Mouse (Mus musculus) lung, embryonic 15.5 days (tissue): ENCODE measurements at regions not wholly inside any gene's neighbourhood (a gene's known extent, or its start where the extent isn't known, plus 50 kb on each side); places are given as distances from the start of the nearest gene placed in this dataset.

Experiments used
- ATAC-seq: fragments of 200-750 bp; cut with Nextera tagmentation; 2 replicates; pipeline ENCODE4 v1.8.0; 2017; ENCODE audit warnings: moderate number of reproducible peaks, borderline replicate concordance; ENCODE audit not compliant: low FRiP score, low TSS enrichment; ENCODE audit errors: extremely low read depth
- H3K27ac ChIP-seq: fragments of 300-500 bp; sonication (generic); 2 replicates; pipeline ENCODE4 v1.5.1; 2015; ENCODE audit warnings: moderate library complexity, mild to moderate bottlenecking, inconsistent platforms
- H3K27me3 ChIP-seq: fragments of 300-500 bp; sonication (generic); 2 replicates; pipeline ENCODE4 v1.6.1; 2015; ENCODE audit warnings: inconsistent platforms
- H3K36me3 ChIP-seq: fragments of 300-500 bp; sonication (generic); 2 replicates; pipeline ENCODE4 v1.6.1; 2015; ENCODE audit warnings: inconsistent platforms
- H3K4me1 ChIP-seq: fragments of 300-500 bp; sonication (generic); 2 replicates; pipeline ENCODE4 v1.6.1; 2015; ENCODE audit warnings: inconsistent platforms
- H3K4me2 ChIP-seq: fragments of 300-500 bp; sonication (generic); 2 replicates; pipeline ENCODE4 v1.6.1; 2015; ENCODE audit warnings: inconsistent platforms, mild to moderate bottlenecking, moderate library complexity
- H3K4me3 ChIP-seq: fragments of 300-500 bp; sonication (generic); 2 replicates; pipeline ENCODE4 v1.5.1; 2015; ENCODE audit warnings: mild to moderate bottlenecking, inconsistent platforms
- H3K9ac ChIP-seq: fragments of 300-500 bp; sonication (generic); 2 replicates; pipeline ENCODE4 v1.6.1; 2015; ENCODE audit warnings: inconsistent platforms
- H3K9me3 ChIP-seq: fragments of 300-500 bp; sonication (generic); 2 replicates; pipeline ENCODE4 v1.6.1; 2016; ENCODE audit warnings: inconsistent platforms
- WGBS: fragments of 180-500 bp; shearing (Covaris S2); methylation state at CpG from one replicate; pipeline ENCODE4 v1.1.7; 2015; 5-methylcytosine and 5-hydroxymethylcytosine counted together

GRCm38 (mm10) chr12:12508487-12509125 lies 246.7 kb downstream of the Fam49a start:
- ATAC-seq: no peak
- Histone ChIP-seq H3K27ac (peak overlapping the region; percentile 82), H3K4me1 (no peaks in the 10 kb centered on the region), H3K27me3 (no peaks in the 10 kb centered on the region), H3K9me3 (no peaks in the 10 kb centered on the region), H3K4me3 (no peak overlapping the region), H3K36me3 (no peaks in the 10 kb centered on the region), H3K9ac (no peak overlapping the region), H3K4me2 (no peak overlapping the region)
- WGBS: 57% methylated on average over 9 of the region's 9 CpGs

- no peaks in the 10 kb centered on the region for H3K9me3 ChIP-seq
- no peaks in the 10 kb centered on the region for H3K36me3 ChIP-seq
- ATAC-seq: no peak
- 80% methylated on average over 3 of the region's 3 CpGs for WGBS
- H3K27ac ChIP-seq: no peak overlapping the region
- H3K4me1 ChIP-seq: no peaks in the 10 kb centered on the region
- no peak overlapping the region for H3K9ac ChIP-seq
- H3K27me3 ChIP-seq: no peaks in the 10 kb centered on the region
- H3K4me3 ChIP-seq: no peak overlapping the region
- H3K4me2 ChIP-seq: no peak overlapping the region
These were observed 244.7 kb downstream of the Fam49a start for GRCm38 (mm10) chr12:12506671-12507070.

- H3K9ac ChIP-seq: no peak overlapping the region
- H3K27ac ChIP-seq: no peak overlapping the region
- no peaks in the 10 kb centered on the region for H3K27me3 ChIP-seq
- no peaks in the 10 kb centered on the region for H3K4me1 ChIP-seq
- no peak overlapping the region for H3K4me3 ChIP-seq
- ATAC-seq: no peak
- WGBS: 51% methylated on average over 4 of the region's 4 CpGs
- no peaks in the 10 kb centered on the region for H3K36me3 ChIP-seq
- H3K4me2 ChIP-seq: no peak overlapping the region
- H3K9me3 ChIP-seq: no peaks in the 10 kb centered on the region
These were observed 243.7 kb downstream of the Fam49a start for GRCm38 (mm10) chr12:12505590-12505989.

- Histone ChIP-seq H3K4me2 (no peak overlapping the region), H3K4me1 (peaks cover 16% of the 10 kb centered on the region), H3K27ac (no peak overlapping the region), H3K36me3 (no peaks in the 10 kb centered on the region), H3K4me3 (no peak overlapping the region), H3K9ac (no peak overlapping the region), H3K9me3 (no peaks in the 10 kb centered on the region), H3K27me3 (no peaks in the 10 kb centered on the region)
- ATAC-seq: no peak
- WGBS: 72% methylated on average over 3 of the region's 3 CpGs
These were observed 238.0 kb downstream of the Fam49a start for GRCm38 (mm10) chr12:12499903-12500302.

- Histone ChIP-seq H3K4me2 (no peak overlapping the region), H3K4me1 (peaks cover 16% of the 10 kb centered on the region), H3K4me3 (no peak overlapping the region), H3K27me3 (no peaks in the 10 kb centered on the region), H3K27ac (no peak overlapping the region), H3K36me3 (no peaks in the 10 kb centered on the region), H3K9me3 (no peaks in the 10 kb centered on the region), H3K9ac (no peak overlapping the region)
- ATAC-seq: no peak
These were observed 236.7 kb downstream of the Fam49a start for GRCm38 (mm10) chr12:12498621-12499020.

GRCm38 (mm10) chr12:12497277-12497841 lies 235.4 kb downstream of the Fam49a start:
- Histone ChIP-seq H3K9me3 (no peaks in the 10 kb centered on the region), H3K9ac (no peak overlapping the region), H3K27me3 (no peaks in the 10 kb centered on the region), H3K4me3 (no peak overlapping the region), H3K4me2 (no peak overlapping the region), H3K4me1 (peaks cover 16% of the 10 kb centered on the region), H3K27ac (0 out of 2 replicates have a peak overlapping the region, but pooled peaks have one; percentile 52), H3K36me3 (no peaks in the 10 kb centered on the region)
- no peak for ATAC-seq
- WGBS: 69% methylated on average over 6 of the region's 6 CpGs

GRCm38 (mm10) chr12:12496593-12497141 lies 234.7 kb downstream of the Fam49a start:
- H3K27me3 ChIP-seq: no peaks in the 10 kb centered on the region
- no peak overlapping the region for H3K9ac ChIP-seq
- no peak overlapping the region for H3K4me2 ChIP-seq
- H3K36me3 ChIP-seq: no peaks in the 10 kb centered on the region
- WGBS: 58% methylated on average over 7 of the region's 7 CpGs
- ATAC-seq: no peak
- H3K4me1 ChIP-seq: peaks cover 16% of the 10 kb centered on the region
- no peak overlapping the region for H3K4me3 ChIP-seq
- H3K9me3 ChIP-seq: no peaks in the 10 kb centered on the region
- 0 out of 2 replicates have a peak overlapping the region, but pooled peaks have one; percentile 52 for H3K27ac ChIP-seq

- Histone ChIP-seq H3K4me1 (no peaks in the 10 kb centered on the region), H3K9ac (no peak overlapping the region), H3K9me3 (no peaks in the 10 kb centered on the region), H3K4me2 (no peak overlapping the region), H3K36me3 (no peaks in the 10 kb centered on the region), H3K4me3 (no peak overlapping the region), H3K27me3 (no peaks in the 10 kb centered on the region), H3K27ac (no peak overlapping the region)
- ATAC-seq: no peak
- WGBS: 74% methylated on average over 1 of the region's 1 CpGs
These were observed 228.2 kb downstream of the Fam49a start for GRCm38 (mm10) chr12:12490173-12490572.

- ATAC-seq: peak; percentile 55; the same call in 1 of the 2 replicates
- no peak overlapping the region for H3K4me3 ChIP-seq
- H3K36me3 ChIP-seq: no peaks in the 10 kb centered on the region
- H3K9me3 ChIP-seq: no peaks in the 10 kb centered on the region
- no peak overlapping the region for H3K27ac ChIP-seq
- 77% methylated on average over 1 of the region's 1 CpGs for WGBS
- no peaks in the 10 kb centered on the region for H3K4me1 ChIP-seq
- H3K27me3 ChIP-seq: no peaks in the 10 kb centered on the region
- H3K9ac ChIP-seq: no peak overlapping the region
- no peak overlapping the region for H3K4me2 ChIP-seq
These were observed 226.2 kb downstream of the Fam49a start for GRCm38 (mm10) chr12:12488090-12488489.

- no peak overlapping the region for H3K27ac ChIP-seq
- WGBS: 86% methylated on average over 1 of the region's 1 CpGs
- no peaks in the 10 kb centered on the region for H3K27me3 ChIP-seq
- no peaks in the 10 kb centered on the region for H3K9me3 ChIP-seq
- no peak for ATAC-seq
- H3K4me1 ChIP-seq: no peaks in the 10 kb centered on the region
- no peak overlapping the region for H3K4me3 ChIP-seq
- H3K36me3 ChIP-seq: no peaks in the 10 kb centered on the region
- H3K9ac ChIP-seq: no peak overlapping the region
- H3K4me2 ChIP-seq: no peak overlapping the region
These were observed 224.9 kb downstream of the Fam49a start for GRCm38 (mm10) chr12:12486656-12487356.

GRCm38 (mm10) chr12:12484921-12485680 lies 223.2 kb downstream of the Fam49a start:
- Histone ChIP-seq H3K4me3 (no peak overlapping the region), H3K9me3 (no peaks in the 10 kb centered on the region), H3K4me1 (no peaks in the 10 kb centered on the region), H3K4me2 (no peak overlapping the region), H3K27ac (no peak overlapping the region), H3K36me3 (no peaks in the 10 kb centered on the region), H3K27me3 (no peaks in the 10 kb centered on the region), H3K9ac (no peak overlapping the region)
- 68% methylated on average over 9 of the region's 9 CpGs for WGBS
- no peak for ATAC-seq
